Mouse (Mus musculus) spleen, adult 2 months (tissue): ENCODE data around the gene Zfp280d.

Experiments
- CTCF ChIP-seq: fragments of 200-500 bp; IDR thresholded peaks from 2 replicates; pipeline ENCODE4 v1.5.1; 2011; ENCODE audit warnings: mild to moderate bottlenecking, inconsistent platforms; ENCODE audit not compliant: insufficient read depth, insufficient read length, insufficient replicate concordance; ENCODE audit errors: extremely low read depth
- POLR2A ChIP-seq: fragments of 200-500 bp; IDR thresholded peaks from 2 replicates; pipeline ENCODE4 v1.6.1; 2011; ENCODE audit warnings: low read depth, low read length, inconsistent platforms

DNA sequence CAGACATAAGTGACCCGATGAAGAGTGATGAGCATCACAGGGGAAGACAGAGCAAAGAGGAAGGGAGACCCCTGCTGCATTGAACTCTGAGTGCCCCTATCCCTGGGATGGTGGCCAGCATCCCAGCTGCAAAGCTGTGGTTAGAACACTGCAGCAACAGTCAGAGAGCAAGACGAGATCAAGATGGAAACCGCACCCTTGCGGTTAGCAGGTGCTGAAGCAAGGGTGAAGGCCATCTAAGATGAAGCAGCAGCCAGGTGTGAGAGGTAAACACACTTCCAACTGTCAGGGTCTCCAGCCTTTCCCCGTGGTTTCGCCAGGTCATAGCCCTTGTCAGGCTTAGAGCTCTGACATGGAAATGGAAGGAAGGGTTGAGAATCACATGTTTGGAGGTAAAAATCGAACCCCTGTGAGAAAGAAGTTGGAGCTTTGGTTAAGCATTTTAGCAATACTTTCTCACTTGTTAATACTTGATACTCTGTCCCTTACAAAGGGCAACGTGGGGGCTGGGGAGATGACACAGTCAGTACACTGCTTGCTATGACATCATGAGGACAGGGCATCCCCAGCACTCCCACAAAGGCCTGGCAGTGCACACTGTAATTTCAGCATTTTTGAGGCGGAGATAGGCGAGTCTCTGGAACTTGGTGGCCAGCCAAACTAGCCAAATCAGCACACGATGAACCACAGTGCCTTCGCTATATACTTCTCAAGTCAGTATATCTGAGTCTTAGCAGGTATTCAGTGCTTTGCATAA is 115.8 kb downstream of the Zfp280d start:
- TF ChIP-seq POLR2A (no peak), CTCF (no peak)
